Mouse (Mus musculus): ENCODE data around the gene Gm28308.

- TF ChIP-seq GABPA (IDR thresholded peaks at IDR 0.05; ENCODE audit: insufficient replicate concordance, low read depth, low read length) (no peak), SMC3 (IDR thresholded peaks at IDR 0.05; ENCODE audit: low read depth, low read length) (no peak), POLR2A (IDR thresholded peaks at IDR 0.05; ENCODE audit: low read depth, low read length) (no peak), NELFE (IDR thresholded peaks at IDR 0.05; ENCODE audit: low read depth, low read length) (no peak), PAX5 (IDR thresholded peaks at IDR 0.05; ENCODE audit: low read length) (no peak), CTCF (conservative IDR thresholded peaks at IDR 0.05 in 1 of 2, IDR thresholded peaks at IDR 0.05 in 1 of 2; ENCODE audit: low read depth in 2 of 2, low read length in 2 of 2) (no peak), ZNF384 (IDR thresholded peaks at IDR 0.05; ENCODE audit: low read depth, low read length) (no peak), ZC3H11A (IDR thresholded peaks at IDR 0.05; ENCODE audit: low read depth, low read length) (no peak), KAT2A (IDR thresholded peaks at IDR 0.05; ENCODE audit: insufficient replicate concordance, low read length) (no peak), USF1 (IDR thresholded peaks at IDR 0.05; ENCODE audit: low read depth, low read length) (no peak), HCFC1 (IDR thresholded peaks at IDR 0.05; ENCODE audit: low read depth, low read length) (no peak)
Observed at GRCm38 (mm10) chr6:52216691-52217458, 3.7 kb upstream of the Gm28308 start.
